Mouse (Mus musculus) limb, embryonic 13.5 days (tissue): ENCODE data around the gene Tnfrsf14. TPM values are rescaled to one million over a fixed set of nuclear protein-coding genes. Genes with fewer than 3 reads are reported as not detected.
A peak's percentile ranks its signal among the peaks of the same experiment; 100 is the strongest.

Experiments used
- ATAC-seq: fragments of 200-750 bp; cut with Nextera tagmentation; 2 replicates; pipeline ENCODE4 v1.8.0; 2017; ENCODE audit warnings: low read depth, moderate number of reproducible peaks, moderate TSS enrichment; ENCODE audit not compliant: low FRiP score
- H3K27ac ChIP-seq: fragments of 300-500 bp; sonication (generic); 2 replicates; pipeline ENCODE4 v1.5.1; 2015; ENCODE audit warnings: inconsistent platforms, mild to moderate bottlenecking, moderate library complexity
- H3K27me3 ChIP-seq: fragments of 300-500 bp; sonication (generic); 2 replicates; pipeline ENCODE4 v1.6.1; 2015; ENCODE audit warnings: mild to moderate bottlenecking, inconsistent platforms
- H3K36me3 ChIP-seq: fragments of 300-500 bp; sonication (generic); 2 replicates; pipeline ENCODE4 v1.6.1; 2015; ENCODE audit warnings: inconsistent platforms, mild to moderate bottlenecking, moderate library complexity
- H3K4me1 ChIP-seq: fragments of 300-500 bp; sonication (generic); 2 replicates; pipeline ENCODE4 v1.6.1; 2015; ENCODE audit warnings: inconsistent platforms
- H3K4me2 ChIP-seq: fragments of 300-500 bp; sonication (generic); replicated peaks from 2 replicates; pipeline ENCODE4 v1.6.1; 2015; ENCODE audit warnings: inconsistent platforms, mild to moderate bottlenecking, moderate library complexity
- H3K4me3 ChIP-seq: fragments of 300-500 bp; sonication (generic); 2 replicates; pipeline ENCODE4 v1.5.1; 2015; ENCODE audit warnings: moderate library complexity, mild to moderate bottlenecking, inconsistent platforms
- H3K9ac ChIP-seq: fragments of 300-500 bp; sonication (generic); 2 replicates; pipeline ENCODE4 v1.6.1; 2015; ENCODE audit warnings: mild to moderate bottlenecking, inconsistent platforms
- H3K9me3 ChIP-seq: fragments of 300-500 bp; sonication (generic); 2 replicates; pipeline ENCODE4 v1.6.1; 2016; ENCODE audit warnings: inconsistent platforms
- WGBS: fragments of 180-500 bp; shearing (Covaris S2); methylation state at CpG from one replicate; pipeline ENCODE4 v1.1.7; 2015; 5-methylcytosine and 5-hydroxymethylcytosine counted together
- polyA plus RNA-seq: library from polyadenylated mRNA; unstranded; fragments of >200 nt; fragmentation: Nextera tagmentation; extraction: Ambion mirVana; gene quantifications from 2 replicates; pipeline ENCODE4 v1.2.1, GENCODE M21; 2015

The Tnfrsf14 gene
- polyA plus RNA-seq = 1.2 and 1.8 TPM in 2 replicates

- peak within 1 kb of the TSS; percentile 53 for H3K9ac ChIP-seq
- no peaks in the 10 kb centered on the region for H3K27me3 ChIP-seq
- H3K27ac ChIP-seq = peak within 1 kb of the TSS; percentile 76
- H3K9me3 ChIP-seq = no peaks in the 10 kb centered on the region
- H3K4me3 ChIP-seq = peak within 1 kb of the TSS; percentile 8; the same call in 1 of the 2 replicates
- H3K36me3 ChIP-seq = no peaks in the 10 kb centered on the region
- peaks cover 24% of the 10 kb centered on the region for H3K4me1 ChIP-seq
- peak within 1 kb of the TSS; percentile 49 for H3K4me2 ChIP-seq
- 43% methylated on average over 12 of the region's 12 CpGs for WGBS
- ATAC-seq = no peak
Measured at GRCm38 (mm10) chr4:154928395-154929087, at the start of gene Tnfrsf14. Gene Tnfrsf14, minus strand, starts transcription at chr4:154928563.

GRCm38 (mm10) chr4:154974163-154974611 is 45.8 kb upstream of the Tnfrsf14 start:
- Histone ChIP-seq H3K27ac (no peak overlapping the region), H3K9ac (no peak overlapping the region), H3K36me3 (peaks cover 100% of the 10 kb centered on the region), H3K4me2 (no peak overlapping the region), H3K9me3 (no peaks in the 10 kb centered on the region), H3K4me3 (no peak overlapping the region), H3K4me1 (no peaks in the 10 kb centered on the region), H3K27me3 (no peaks in the 10 kb centered on the region)
- 89% methylated on average over 11 of the region's 11 CpGs for WGBS
- ATAC-seq = no peak

GRCm38 (mm10) chr4:154972546-154972945 is 44.2 kb upstream of the Tnfrsf14 start:
- H3K4me3 ChIP-seq = no peak overlapping the region
- ATAC-seq = no peak
- no peaks in the 10 kb centered on the region for H3K4me1 ChIP-seq
- no peaks in the 10 kb centered on the region for H3K27me3 ChIP-seq
- no peak overlapping the region for H3K27ac ChIP-seq
- 97% methylated on average over 12 of the region's 12 CpGs for WGBS
- H3K9ac ChIP-seq = no peak overlapping the region
- H3K4me2 ChIP-seq = no peak overlapping the region
- H3K36me3 ChIP-seq = peaks cover 91% of the 10 kb centered on the region
- no peaks in the 10 kb centered on the region for H3K9me3 ChIP-seq

- Histone ChIP-seq H3K4me2 (no peak overlapping the region), H3K4me1 (peaks cover 34% of the 10 kb centered on the region), H3K27me3 (peaks cover 13% of the 10 kb centered on the region), H3K4me3 (no peak overlapping the region), H3K27ac (no peak overlapping the region), H3K9ac (no peak overlapping the region), H3K9me3 (no peaks in the 10 kb centered on the region), H3K36me3 (peaks cover 47% of the 10 kb centered on the region)
- WGBS = 70% methylated on average over 5 of the region's 5 CpGs
- ATAC-seq = no peak
Measured at GRCm38 (mm10) chr4:154967173-154967572, 38.8 kb upstream of the Tnfrsf14 start.

GRCm38 (mm10) chr4:154965856-154966255 is 37.5 kb upstream of the Tnfrsf14 start:
- Histone ChIP-seq H3K27me3 (peaks cover 26% of the 10 kb centered on the region), H3K9ac (peak overlapping the region; percentile 91; the same call in 1 of the 2 replicates), H3K4me1 (peaks cover 47% of the 10 kb centered on the region), H3K4me2 (peak overlapping the region; percentile 77; the same call in 1 of the 2 replicates), H3K36me3 (peaks cover 34% of the 10 kb centered on the region), H3K9me3 (no peaks in the 10 kb centered on the region), H3K27ac (no peak overlapping the region), H3K4me3 (no peak overlapping the region)
- WGBS = 77% methylated on average over 3 of the region's 3 CpGs
- ATAC-seq = no peak

GRCm38 (mm10) chr4:154964581-154965235 is 36.3 kb upstream of the Tnfrsf14 start:
- H3K9ac ChIP-seq = peak overlapping the region; percentile 91
- peaks cover 23% of the 10 kb centered on the region for H3K36me3 ChIP-seq
- peaks cover 57% of the 10 kb centered on the region for H3K4me1 ChIP-seq
- H3K9me3 ChIP-seq = no peaks in the 10 kb centered on the region
- peaks cover 38% of the 10 kb centered on the region for H3K27me3 ChIP-seq
- H3K4me3 ChIP-seq = peak overlapping the region; percentile 86
- no peak for ATAC-seq
- H3K27ac ChIP-seq = peak overlapping the region; percentile 83
- WGBS = 2% methylated on average over 35 of the region's 36 CpGs
- peak overlapping the region; percentile 77 for H3K4me2 ChIP-seq

GRCm38 (mm10) chr4:154963901-154964580 is 35.7 kb upstream of the Tnfrsf14 start, which contains the start of gene Pank4:
Gene Pank4, plus strand, starts transcription at chr4:154964123.
- Histone ChIP-seq H3K4me2 (peak within 1 kb of the TSS; percentile 77), H3K4me1 (peaks cover 60% of the 10 kb centered on the region), H3K36me3 (peaks cover 16% of the 10 kb centered on the region), H3K9ac (peak within 1 kb of the TSS; percentile 91), H3K27ac (peak within 1 kb of the TSS; percentile 83), H3K9me3 (no peaks in the 10 kb centered on the region), H3K27me3 (peaks cover 44% of the 10 kb centered on the region), H3K4me3 (peak within 1 kb of the TSS; percentile 86)
- under 1% methylated on average over 66 of the region's 66 CpGs for WGBS
- peak; percentile 93 for ATAC-seq

GRCm38 (mm10) chr4:154963190-154963836 is 35.0 kb upstream of the Tnfrsf14 start:
- peak overlapping the region; percentile 91; the same call in 1 of the 2 replicates for H3K9ac ChIP-seq
- H3K27ac ChIP-seq = no peak overlapping the region
- no peaks in the 10 kb centered on the region for H3K9me3 ChIP-seq
- peaks cover 12% of the 10 kb centered on the region for H3K36me3 ChIP-seq
- peaks cover 67% of the 10 kb centered on the region for H3K4me1 ChIP-seq
- WGBS = 17% methylated on average over 11 of the region's 11 CpGs
- peak overlapping the region; percentile 77 for H3K4me2 ChIP-seq
- peak overlapping the region; percentile 86 for H3K4me3 ChIP-seq
- H3K27me3 ChIP-seq = peaks cover 52% of the 10 kb centered on the region
- no peak for ATAC-seq

GRCm38 (mm10) chr4:154962683-154963082 is 34.3 kb upstream of the Tnfrsf14 start:
- Histone ChIP-seq H3K9me3 (no peaks in the 10 kb centered on the region), H3K4me1 (peaks cover 73% of the 10 kb centered on the region), H3K4me3 (no peak overlapping the region), H3K27ac (no peak overlapping the region), H3K9ac (no peak overlapping the region), H3K4me2 (peak overlapping the region; percentile 77), H3K27me3 (peaks cover 58% of the 10 kb centered on the region), H3K36me3 (peaks cover 10% of the 10 kb centered on the region)
- ATAC-seq = no peak
- 80% methylated on average over 7 of the region's 7 CpGs for WGBS

GRCm38 (mm10) chr4:154961911-154962310 is 33.5 kb upstream of the Tnfrsf14 start:
- no peak overlapping the region for H3K27ac ChIP-seq
- 23% methylated on average over 13 of the region's 13 CpGs for whole genome bisulfite sequencing

GRCm38 (mm10) chr4:154961226-154961738 is 32.9 kb upstream of the Tnfrsf14 start:
- peaks cover 73% of the 10 kb centered on the region for H3K4me1 ChIP-seq

More at GRCm38 (mm10) chr4:154961911-154962310, 33.5 kb upstream of the Tnfrsf14 start:
- peaks cover 7% of the 10 kb centered on the region for H3K36me3 ChIP-seq
- no peaks in the 10 kb centered on the region for H3K9me3 ChIP-seq
- no peak overlapping the region for H3K9ac ChIP-seq
- peak overlapping the region; percentile 47 for H3K4me3 ChIP-seq
- no peak for ATAC-seq
- H3K4me2 ChIP-seq = peak overlapping the region; percentile 82
- peaks cover 66% of the 10 kb centered on the region for H3K27me3 ChIP-seq
- peaks cover 77% of the 10 kb centered on the region for H3K4me1 ChIP-seq

More at GRCm38 (mm10) chr4:154961226-154961738, 32.9 kb upstream of the Tnfrsf14 start:
- H3K9ac ChIP-seq = peak overlapping the region; percentile 62
- ATAC-seq = no peak
- H3K9me3 ChIP-seq = no peaks in the 10 kb centered on the region
- peak overlapping the region; percentile 82 for H3K4me2 ChIP-seq
- no peak overlapping the region for H3K27ac ChIP-seq
- peaks cover 3% of the 10 kb centered on the region for H3K36me3 ChIP-seq
- H3K4me3 ChIP-seq = peak overlapping the region; percentile 47
- peaks cover 69% of the 10 kb centered on the region for H3K27me3 ChIP-seq
- WGBS = under 1% methylated on average over 47 of the region's 47 CpGs
